Mouse (Mus musculus) MEL (cell line): ENCODE results near the gene Psma5. TPM values are rescaled to one million over a fixed set of nuclear protein-coding genes. Genes with fewer than 3 reads are reported as not detected.

Experiments used
- DNase-seq: peaks from one replicate; pipeline ENCODE4 v3.0.0; 2011; ENCODE audit warnings: low read depth, low spot score
- H3K27ac ChIP-seq: 2 replicates; pipeline ENCODE4 v1.5.1; 2012; ENCODE audit warnings: low read depth, mild to moderate bottlenecking, control low read depth, low read length, moderate library complexity; ENCODE audit not compliant: control insufficient read depth
- H3K27me3 ChIP-seq, 2 experiments: fragments of 150-350 bp in 1 of 2; sonication (generic) in 1 of 2; 2 replicates each; pipeline ENCODE4 v1.6.1; 2012; ENCODE audit warnings: low read length in 2 of 2, mild to moderate bottlenecking in 2 of 2, improper control_type of control experiment in 1 of 2, moderate library complexity in 1 of 2; ENCODE audit not compliant: insufficient read depth in 2 of 2, control insufficient read depth in 1 of 2
- H3K36me3 ChIP-seq, 2 experiments: 2 replicates each; pipeline ENCODE4 v1.6.1; 2012 to 2014; ENCODE audit warnings: low read length in 2 of 2, improper control_type of control experiment in 1 of 2, inconsistent platforms in 1 of 2, mild to moderate bottlenecking in 1 of 2; ENCODE audit not compliant: insufficient read depth in 2 of 2, control insufficient read depth in 1 of 2
- H3K4me1 ChIP-seq, 2 experiments: fragments of 150-350 bp in 1 of 2; sonication (generic) in 1 of 2; 2 replicates each; pipeline ENCODE4 v1.6.1; 2012; ENCODE audit warnings: low read length in 2 of 2, improper control_type of control experiment in 1 of 2, mild to moderate bottlenecking in 1 of 2; ENCODE audit not compliant: insufficient read depth in 2 of 2, control insufficient read depth in 1 of 2
- H3K4me3 ChIP-seq, 2 experiments: fragments of 150-350 bp in 1 of 2; sonication (generic) in 1 of 2; 2 replicates each; pipeline ENCODE4 v1.5.1; 2012; ENCODE audit warnings: low read depth in 2 of 2, low read length in 2 of 2, mild to moderate bottlenecking in 2 of 2, moderate library complexity in 2 of 2, control low read depth in 1 of 2, improper control_type of control experiment in 1 of 2; ENCODE audit not compliant: control insufficient read depth in 1 of 2, insufficient read depth in 1 of 2
- H3K79me2 ChIP-seq: 2 replicates; pipeline ENCODE4 v1.6.1; 2012; ENCODE audit warnings: mild to moderate bottlenecking, low read length, moderate library complexity; ENCODE audit not compliant: control insufficient read depth, poor library complexity, insufficient read depth
- H3K9ac ChIP-seq: 2 replicates; pipeline ENCODE4 v1.6.1; 2012; ENCODE audit warnings: low read depth, mild to moderate bottlenecking, control low read depth, low read length, moderate library complexity; ENCODE audit not compliant: control insufficient read depth, poor library complexity, severe bottlenecking
- H3K9me3 ChIP-seq: fragments of 150-350 bp; sonication (generic); replicated peaks from 2 replicates; pipeline ENCODE4 v1.6.1; 2012; ENCODE audit warnings: mild to moderate bottlenecking, low read length, improper control_type of control experiment, moderate library complexity; ENCODE audit not compliant: insufficient read depth
- BHLHE40 ChIP-seq: IDR thresholded peaks from 2 replicates; pipeline ENCODE4 v1.6.1; 2012; ENCODE audit warnings: low read depth, mild to moderate bottlenecking, inconsistent platforms, low read length, improper control_type of control experiment, borderline replicate concordance
- CHD1 ChIP-seq: IDR thresholded peaks from 2 replicates; pipeline ENCODE4 v1.6.1; 2012; ENCODE audit warnings: low read depth, mild to moderate bottlenecking, inconsistent platforms, low read length, improper control_type of control experiment
- E2F4 ChIP-seq: IDR thresholded peaks from 2 replicates; pipeline ENCODE4 v1.6.1; 2011; ENCODE audit warnings: low read depth, low read length, improper control_type of control experiment, borderline replicate concordance
- ELF1 ChIP-seq: IDR thresholded peaks from 2 replicates; pipeline ENCODE4 v1.6.1; 2014; ENCODE audit warnings: low read depth, mild to moderate bottlenecking, inconsistent platforms, low read length, improper control_type of control experiment, moderate library complexity
- EP300 ChIP-seq, 2 experiments: IDR thresholded peaks; 2 replicates each; pipeline ENCODE4 v1.6.1; 2011; ENCODE audit warnings: improper control_type of control experiment in 2 of 2, low read length in 2 of 2, low read depth in 1 of 2, mild to moderate bottlenecking in 1 of 2
- ETS1 ChIP-seq: IDR thresholded peaks from 2 replicates; pipeline ENCODE4 v1.6.1; 2012; ENCODE audit warnings: low read depth, mild to moderate bottlenecking, inconsistent platforms, low read length, improper control_type of control experiment, moderate library complexity
- KAT2A ChIP-seq: conservative IDR thresholded peaks from 2 replicates; pipeline ENCODE4 v1.6.1; 2012; ENCODE audit warnings: low read depth, low read length, improper control_type of control experiment, inconsistent platforms
- MAFK ChIP-seq: IDR thresholded peaks from 2 replicates; pipeline ENCODE4 v1.6.1; 2011; ENCODE audit warnings: low read depth, mild to moderate bottlenecking, low read length, improper control_type of control experiment, borderline replicate concordance
- MXI1 ChIP-seq: IDR thresholded peaks from 2 replicates; pipeline ENCODE4 v1.6.1; 2011; ENCODE audit warnings: mild to moderate bottlenecking, low read depth, low read length, improper control_type of control experiment
- MYC ChIP-seq: IDR thresholded peaks from 2 replicates; pipeline ENCODE4 v1.6.1; 2011; ENCODE audit warnings: low read depth, mild to moderate bottlenecking, low read length, improper control_type of control experiment, moderate library complexity
- NRF1 ChIP-seq: IDR thresholded peaks from 2 replicates; pipeline ENCODE4 v1.6.1; 2014; ENCODE audit warnings: low read depth, mild to moderate bottlenecking, inconsistent platforms, low read length, improper control_type of control experiment, moderate library complexity; ENCODE audit not compliant: poor library complexity, insufficient read depth, severe bottlenecking
- POLR2AphosphoS2 ChIP-seq: IDR thresholded peaks from 2 replicates; pipeline ENCODE4 v1.6.1; 2011; ENCODE audit warnings: low read length, improper control_type of control experiment
- RCOR1 ChIP-seq: IDR thresholded peaks from 2 replicates; pipeline ENCODE4 v1.6.1; 2012; ENCODE audit warnings: low read depth, mild to moderate bottlenecking, inconsistent platforms, low read length, improper control_type of control experiment
- SIN3A ChIP-seq: IDR thresholded peaks from 2 replicates; pipeline ENCODE4 v1.6.1; 2012; ENCODE audit warnings: low read length, improper control_type of control experiment, inconsistent platforms
- SMC3 ChIP-seq: IDR thresholded peaks from 2 replicates; pipeline ENCODE4 v1.6.1; 2011; ENCODE audit warnings: low read depth, low read length, improper control_type of control experiment
- TAL1 ChIP-seq: IDR thresholded peaks from 2 replicates; pipeline ENCODE4 v1.6.1; 2012; ENCODE audit warnings: mild to moderate bottlenecking, inconsistent platforms, low read length, moderate library complexity, mixed read lengths
- USF1 ChIP-seq: IDR thresholded peaks from 2 replicates; pipeline ENCODE4 v1.6.1; 2014; ENCODE audit warnings: low read depth, mild to moderate bottlenecking, inconsistent platforms, low read length, improper control_type of control experiment, moderate library complexity
- ZKSCAN1 ChIP-seq: IDR thresholded peaks from 2 replicates; pipeline ENCODE4 v1.6.1; 2012; ENCODE audit warnings: low read depth, mild to moderate bottlenecking, inconsistent platforms, low read length, improper control_type of control experiment, moderate library complexity
- ZNF384 ChIP-seq: IDR thresholded peaks from 2 replicates; pipeline ENCODE4 v1.6.1; 2012; ENCODE audit warnings: low read depth, mild to moderate bottlenecking, inconsistent platforms, low read length, improper control_type of control experiment
- polyA plus RNA-seq, 2 experiments: library from polyadenylated mRNA; stranded (reverse) in 1 of 2; unstranded in 1 of 2; fragments of >175 nt in 1 of 2; fragments of >200 nt in 1 of 2; gene quantifications; 2 replicates each; pipeline versions ENCODE4 v1.2.1 to v1.2.4; 2012; ENCODE audit warnings: low replicate concordance in 2 of 2, low read depth in 1 of 2; ENCODE audit not compliant: insufficient read length in 2 of 2, insufficient read depth in 1 of 2, missing spikeins in 1 of 2
- total RNA-seq: library from RNA; depleted of rRNA; stranded (reverse); fragments of 300-350 nt; gene quantifications from 2 replicates; pipeline ENCODE4 v1.2.3, GENCODE M21; 2012; rRNA removed

Gene Psma5
- total and polyA plus RNA-seq, 3 experiments = 353 to 429 TPM; not detected in 1

DNA sequence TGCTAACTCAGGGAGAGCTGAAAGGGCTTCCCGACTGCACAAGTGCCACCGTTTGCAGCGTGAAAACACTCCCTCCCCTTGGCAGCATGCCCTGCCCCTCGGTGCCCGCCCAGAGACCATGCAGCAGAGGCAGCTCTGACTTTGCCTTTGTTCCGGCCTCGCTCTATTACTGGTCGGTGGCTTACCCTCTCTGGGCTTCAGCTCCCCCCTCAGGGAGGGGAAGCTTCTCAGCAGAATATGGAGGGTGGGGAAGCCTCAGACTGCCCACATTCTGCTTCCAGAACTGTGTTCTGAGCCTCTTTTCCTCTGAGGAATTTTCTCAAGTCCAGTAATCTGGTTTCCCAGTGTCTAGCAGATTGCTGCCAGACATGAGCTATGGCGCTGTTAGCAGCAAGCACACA is 71.7 kb downstream of the Psma5 start:
- Histone ChIP-seq H3K27ac (no peak overlapping the region), H3K4me3 (no peak overlapping the region), H3K9me3 (no peaks in the 10 kb centered on the region), H3K4me1 (no peaks in the 10 kb centered on the region; a peak in 1 of 4 replicates), H3K9ac (no peak overlapping the region), H3K36me3 (peaks cover 0 to 4% of the 10 kb centered on the region in 2 experiments; a peak in 2 of 4 replicates)
- DNase-seq = no peak
- no peak for TF ChIP-seq MXI1
- TF ChIP-seq RCOR1 = no peak
- no peak for TF ChIP-seq MYC
- TF ChIP-seq SIN3A = no peak
- TF ChIP-seq USF1 = no peak
- no peak for TF ChIP-seq KAT2A
- TF ChIP-seq ETS1 = no peak
- no peak for TF ChIP-seq ZNF384
- TF ChIP-seq SMC3 = no peak
- no peak for TF ChIP-seq CHD1
- no peak for TF ChIP-seq MAFK
- TF ChIP-seq POLR2AphosphoS2 = no peak
- no peak for TF ChIP-seq ZKSCAN1
- no peak for TF ChIP-seq EP300 (IDR thresholded peaks at IDR 0.05; ENCODE audit: low read depth in 1 of 2, low read length in 2 of 2)
- no peak for TF ChIP-seq E2F4
- no peak for TF ChIP-seq ELF1
- no peak for TF ChIP-seq BHLHE40
- TF ChIP-seq TAL1 = no peak
- TF ChIP-seq NRF1 = no peak
- TF ChIP-seq, all 39 proteins: peak for 0
- Histone ChIP-seq H3K79me2 (no peaks in the 10 kb centered on the region), H3K27me3 (no peaks in the 10 kb centered on the region)

Other genes starting within 250 kb of the Psma5 start
- gene Gstm1, start 239.0 kb upstream of the Psma5 start, total RNA-seq = 0.20 and 0.31 TPM in 2 replicates
- 1 to 10 TPM in 1 of 2 experiments, not detected in 1; 6.7 TPM for gene Gstm1, start 239.0 kb upstream of the Psma5 start, polyA plus RNA-seq
- 1.3 and 1.4 TPM in 2 replicates for gene Gstm4, start 212.0 kb upstream of the Psma5 start, total RNA-seq
- 1 to 10 TPM in 1 of 2 experiments, not detected in 1; 7.4 TPM for gene Gstm4, start 212.0 kb upstream of the Psma5 start, polyA plus RNA-seq
- gene Ampd2, start 170.3 kb upstream of the Psma5 start, total RNA-seq = 54.9 and 69.1 TPM in 2 replicates
- gene Ampd2, start 170.3 kb upstream of the Psma5 start, polyA plus RNA-seq = 100 to 1,000 TPM in 1 of 2 experiments, not detected in 1; 201 TPM
- gene Gnat2, start 164.1 kb upstream of the Psma5 start, total RNA-seq = 4.7 and 6.4 TPM in 2 replicates
- gene Gnat2, start 164.1 kb upstream of the Psma5 start, polyA plus RNA-seq = 10 to 100 TPM in 1 of 2 experiments, not detected in 1; 12.4 TPM
- 92.1 and 111 TPM in 2 replicates for gene Gnai3, start 110.8 kb upstream of the Psma5 start, total RNA-seq
- 10 to 100 TPM; 74.2 to 96.4 TPM for gene Gnai3, start 110.8 kb upstream of the Psma5 start, polyA plus RNA-seq
- 0.04 and 0.07 TPM in 2 replicates for gene Gpr61, start 102.0 kb upstream of the Psma5 start, total RNA-seq
- under 1 TPM in 1 of 2 experiments, not detected in 1; 0.07 TPM for gene Gpr61, start 102.0 kb upstream of the Psma5 start, polyA plus RNA-seq
- 3.7 and 4.6 TPM in 2 replicates for gene Amigo1, start 70.6 kb upstream of the Psma5 start, total RNA-seq
- gene Amigo1, start 70.6 kb upstream of the Psma5 start, polyA plus RNA-seq = 1 to 10 TPM in 1 of 2 experiments, not detected in 1; 9.5 TPM
- 2.9 and 3.6 TPM in 2 replicates for gene Cyb561d1, start 55.7 kb upstream of the Psma5 start, total RNA-seq
- gene Cyb561d1, start 55.7 kb upstream of the Psma5 start, polyA plus RNA-seq = 1 to 10 TPM in 1 of 2 experiments, not detected in 1; 5.9 TPM
- 4.4 and 5.6 TPM in 2 replicates for gene Atxn7l2, start 46.0 kb upstream of the Psma5 start, total RNA-seq
- 10 to 100 TPM in 1 of 2 experiments, not detected in 1; 14.6 TPM for gene Atxn7l2, start 46.0 kb upstream of the Psma5 start, polyA plus RNA-seq
- gene Sypl2, start 30.3 kb upstream of the Psma5 start, total RNA-seq = not detected in 2 replicates
- not detected for gene Sypl2, start 30.3 kb upstream of the Psma5 start, polyA plus RNA-seq
- 10.2 and 12.3 TPM in 2 replicates for gene Sort1, start 27.2 kb downstream of the Psma5 start, total RNA-seq
- gene Sort1, start 27.2 kb downstream of the Psma5 start, polyA plus RNA-seq = 10 to 100 TPM; 22.7 to 28.3 TPM
- gene Mybphl, start 108.0 kb downstream of the Psma5 start, total RNA-seq = not detected in 2 replicates
- not detected for gene Mybphl, start 108.0 kb downstream of the Psma5 start, polyA plus RNA-seq
- 12.5 and 14.6 TPM in 2 replicates for gene Psrc1, start 126.9 kb downstream of the Psma5 start, total RNA-seq
- 10 to 100 TPM in 1 of 2 experiments, not detected in 1; 37.3 TPM for gene Psrc1, start 126.9 kb downstream of the Psma5 start, polyA plus RNA-seq
- gene Celsr2, start 158.6 kb downstream of the Psma5 start, total RNA-seq = not detected in 2 replicates
- gene Celsr2, start 158.6 kb downstream of the Psma5 start, polyA plus RNA-seq = under 1 TPM in 1 of 2 experiments, not detected in 1; 0.04 TPM
- 202 and 283 TPM in 2 replicates for gene Sars, start 188.3 kb downstream of the Psma5 start, total RNA-seq
- gene Sars, start 188.3 kb downstream of the Psma5 start, polyA plus RNA-seq = 100 to 1,000 TPM in 1 of 2 experiments, not detected in 1; 337 TPM